Mouse (Mus musculus): ENCODE data around the gene Atad1.
"Not testable (repeated sequence)": the region's sequence is repeated elsewhere in the genome, so short reads cannot be mapped to it uniquely, and the experiment has no call there.

- TF ChIP-seq USF1 (IDR thresholded peaks at IDR 0.05; ENCODE audit: low read depth); CEBPB (IDR thresholded peaks at IDR 0.05; ENCODE audit: low read depth); CTCF (IDR thresholded peaks at IDR 0.05; ENCODE audit: control insufficient read depth, insufficient read depth, insufficient read length); MAX (IDR thresholded peaks at IDR 0.05); FOSL1 (IDR thresholded peaks at IDR 0.05; ENCODE audit: insufficient read depth, low read length, poor library complexity, severe bottlenecking): not testable (repeated sequence)
Measured at GRCm38 (mm10) chr19:32688227-32688626, 51.4 kb downstream of the Atad1 start.

All from C2C12 (cell line).